ENCODE assay signal across 9 mouse cellular contexts in the genomic region with DNA sequence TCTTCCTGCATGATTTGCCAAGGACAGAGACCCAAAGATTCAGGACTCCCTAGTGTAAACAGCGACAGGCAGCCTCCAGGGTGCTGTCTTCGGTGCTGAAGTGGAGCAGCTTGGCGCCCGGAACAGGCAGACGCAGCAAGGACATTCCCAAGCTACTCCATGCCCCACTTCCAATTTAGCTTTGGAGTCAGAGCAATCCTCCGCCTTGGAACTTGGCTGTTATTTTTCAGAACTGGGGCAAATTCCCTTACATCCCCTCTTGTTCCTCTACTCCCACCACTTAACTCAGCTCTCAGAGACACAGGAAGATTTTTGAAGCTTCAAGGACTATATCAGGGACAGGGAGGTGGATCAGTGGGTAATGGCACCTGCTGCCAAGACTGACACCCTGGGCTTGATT.
DNase-seq lines count a peak whose midpoint lies in the region; ATAC-seq and TF ChIP-seq lines count a peak whose summit lies in the region.
"Had no signal": no experiment of that assay in that cellular context is flagged by ENCODE, and none has a peak within 500 bp of the region (broad histone marks: within the 10 kb centered on the region; RNA-seq: fewer than 3 reads in every experiment).

No protein-coding gene starts in this region.

- DNase-seq in kidney, adult 2 months = peak; percentile 7
- no peak for DNase-seq in kidney, adult 11 months
- peak; percentile 58 for DNase-seq in ES-CJ7 (ENCODE audit: low read depth, low spot score)
- peak; percentile 29 for DNase-seq in adrenal gland, adult 2 months
- peak; percentile 82 for DNase-seq in limb, embryonic 11.5 days (ENCODE audit: low spot score)
- DNase-seq in spleen, postnatal 10 days (ENCODE audit: low spot score in 2 of 2) = no peak
- no peak for DNase-seq in layer of hippocampus, adult 2 months (ENCODE audit: low spot score in 2 of 2)
- DNase-seq in layer of hippocampus, adult 9-11 months = no peak

- no peak for TF ChIP-seq CTCF in kidney, adult 2 months (conservative IDR thresholded peaks at IDR 0.05; ENCODE audit: insufficient read depth, insufficient read length, low read depth, low read length)
- no peak for TF ChIP-seq CTCF in layer of hippocampus, adult 2 months (conservative IDR thresholded peaks at IDR 0.05)

- no peak for ATAC-seq in limb, embryonic 11.5 days (ENCODE audit: insufficient number of reproducible peaks, low FRiP score, low TSS enrichment, low read depth)

- no peaks in the 10 kb centered on the region for H3K4me1 ChIP-seq in kidney, adult 2 months (ENCODE audit: control insufficient read depth, insufficient read depth, low read length)
- H3K4me1 ChIP-seq in limb, embryonic 11.5 days (ENCODE audit: control insufficient read depth, insufficient read depth, low read length) = no peaks in the 10 kb centered on the region
- H3K4me1 ChIP-seq: forebrain, embryonic 10.5 days had no signal

- H3K27ac ChIP-seq in kidney, adult 2 months (ENCODE audit: insufficient read depth, low read depth, low read length) = no peak overlapping the region
- H3K27ac ChIP-seq in limb, embryonic 11.5 days (replicated peaks; ENCODE audit: low read depth, low read length) = no peak overlapping the region
- H3K27ac ChIP-seq in layer of hippocampus, adult 2 months = no peak overlapping the region
- H3K27ac ChIP-seq: forebrain, embryonic 10.5 days had no signal

- H3K4me3 ChIP-seq in kidney, adult 2 months (ENCODE audit: insufficient read depth, low read depth, low read length) = no peak overlapping the region
- no peak overlapping the region for H3K4me3 ChIP-seq in limb, embryonic 11.5 days (ENCODE audit: low read depth, low read length)
- no peak overlapping the region for H3K4me3 ChIP-seq in layer of hippocampus, adult 2 months
- H3K4me3 ChIP-seq: forebrain, embryonic 10.5 days had no signal

- no peak overlapping the region for H3K4me2 ChIP-seq in limb, embryonic 11.5 days (ENCODE audit: low read depth, severe bottlenecking)

- WGBS in kidney, adult 2 months = 5% methylated on average over 6 of the region's 6 CpGs
- WGBS in limb, embryonic 11.5 days = 6% methylated on average over 6 of the region's 6 CpGs

- H3K27me3 ChIP-seq in kidney, adult 2 months (replicated peaks; ENCODE audit: control insufficient read depth, insufficient read depth, low read length) = no peaks in the 10 kb centered on the region
- H3K27me3 ChIP-seq in limb, embryonic 11.5 days (ENCODE audit: control insufficient read depth, insufficient read depth, low read length) = no peaks in the 10 kb centered on the region

- H3K9me3 ChIP-seq in limb, embryonic 11.5 days (ENCODE audit: control insufficient read depth, low read length) = no peaks in the 10 kb centered on the region
- H3K9me3 ChIP-seq: forebrain, embryonic 10.5 days had no signal

- no peaks in the 10 kb centered on the region for H3K36me3 ChIP-seq in kidney, adult 2 months (ENCODE audit: control insufficient read depth, insufficient read depth, low read length)
- no peaks in the 10 kb centered on the region for H3K36me3 ChIP-seq in limb, embryonic 11.5 days (ENCODE audit: control insufficient read depth, insufficient read depth, low read length)
- H3K36me3 ChIP-seq: forebrain, embryonic 10.5 days had no signal

- H3K9ac ChIP-seq in limb, embryonic 11.5 days (ENCODE audit: low read length) = no peak overlapping the region

- no peak for TF ChIP-seq POLR2A in kidney, adult 2 months (IDR thresholded peaks at IDR 0.05; ENCODE audit: low read depth, low read length)

Comparison
In these comparisons a context has a peak if more than half of its experiments do, and no peak if none do; other contexts are left out.
1. DNase-seq: peak in kidney, adult 2 months (single experiment), ES-CJ7 (single experiment), adrenal gland, adult 2 months (single experiment) and limb, embryonic 11.5 days (single experiment); none in kidney, adult 11 months (single experiment), spleen, postnatal 10 days (0 of 2), layer of hippocampus, adult 2 months (0 of 2) and layer of hippocampus, adult 9-11 months (single experiment).